8 mouse cellular contexts compared by ENCODE assay signal in genomic region chr2:29967768-29968167, GRCm38 (mm10). TPM values are rescaled to one million over a fixed set of nuclear protein-coding genes. Genes with fewer than 3 reads are reported as not detected.
DNase-seq lines count a peak whose midpoint lies in the region; ATAC-seq lines count a peak whose summit lies in the region.

No protein-coding gene starts in this region.

- peak overlapping the region; percentile 98 for H3K4me3 ChIP-seq in heart, embryonic 12.5 days
- H3K4me3 ChIP-seq in hindbrain, embryonic 15.5 days = peak overlapping the region; percentile 90
- H3K4me3 ChIP-seq in midbrain, embryonic 15.5 days = peak overlapping the region; percentile 88

- peak overlapping the region; percentile 56; the same call in 1 of the 2 replicates for H3K9ac ChIP-seq in heart, embryonic 12.5 days
- peak overlapping the region; percentile 30 for H3K9ac ChIP-seq in hindbrain, embryonic 15.5 days
- H3K9ac ChIP-seq in midbrain, embryonic 15.5 days = 0 out of 2 replicates have a peak overlapping the region, but pooled peaks have one; percentile 28

- peaks cover 25% of the 10 kb centered on the region for H3K36me3 ChIP-seq in heart, embryonic 12.5 days
- peaks cover 20% of the 10 kb centered on the region for H3K36me3 ChIP-seq in hindbrain, embryonic 15.5 days
- peaks cover 17% of the 10 kb centered on the region for H3K36me3 ChIP-seq in midbrain, embryonic 15.5 days (replicated peaks)

- peaks cover 57% of the 10 kb centered on the region for H3K4me1 ChIP-seq in heart, embryonic 12.5 days (replicated peaks)
- peaks cover 85% of the 10 kb centered on the region for H3K4me1 ChIP-seq in hindbrain, embryonic 15.5 days (replicated peaks)
- peaks cover 66% of the 10 kb centered on the region for H3K4me1 ChIP-seq in midbrain, embryonic 15.5 days

- no peak for DNase-seq in heart, adult 8-10 months (ENCODE audit: low spot score)
- peak; percentile 12 for DNase-seq in embryo, embryonic 11 days
- no peak for DNase-seq in thymus, postnatal 14 days
- no peak for DNase-seq in thymus, adult 18-20 months

- 28% methylated on average over 5 of the region's 5 CpGs for WGBS in heart, embryonic 12.5 days
- 39% methylated on average over 5 of the region's 5 CpGs for WGBS in hindbrain, embryonic 15.5 days
- 56% methylated on average over 5 of the region's 5 CpGs for WGBS in midbrain, embryonic 15.5 days

- no peaks in the 10 kb centered on the region for H3K9me3 ChIP-seq in heart, embryonic 12.5 days (replicated peaks)
- H3K9me3 ChIP-seq in hindbrain, embryonic 15.5 days = no peaks in the 10 kb centered on the region
- no peaks in the 10 kb centered on the region for H3K9me3 ChIP-seq in midbrain, embryonic 15.5 days

- H3K4me2 ChIP-seq in heart, embryonic 12.5 days = peak overlapping the region; percentile 79
- H3K4me2 ChIP-seq in hindbrain, embryonic 15.5 days = peak overlapping the region; percentile 73
- peak overlapping the region; percentile 67 for H3K4me2 ChIP-seq in midbrain, embryonic 15.5 days

- H3K27me3 ChIP-seq in heart, embryonic 12.5 days (replicated peaks) = no peaks in the 10 kb centered on the region
- no peaks in the 10 kb centered on the region for H3K27me3 ChIP-seq in hindbrain, embryonic 15.5 days
- H3K27me3 ChIP-seq in midbrain, embryonic 15.5 days (replicated peaks) = no peaks in the 10 kb centered on the region

- ATAC-seq in heart, embryonic 12.5 days (ENCODE audit: insufficient number of reproducible peaks, low FRiP score) = no peak
- no peak for ATAC-seq in hindbrain, embryonic 15.5 days (ENCODE audit: low FRiP score, low read depth)
- no peak for ATAC-seq in midbrain, embryonic 15.5 days (replicated peaks)
- ATAC-seq in activated CD4-positive, CD25-positive, alpha-beta regulatory T cell, adult 4 months = no peak

- peak overlapping the region; percentile 89 for H3K27ac ChIP-seq in heart, embryonic 12.5 days (ENCODE audit: poor library complexity, severe bottlenecking)
- H3K27ac ChIP-seq in hindbrain, embryonic 15.5 days (replicated peaks) = 0 out of 2 replicates have a peak overlapping the region, but pooled peaks have one; percentile 28
- 0 out of 2 replicates have a peak overlapping the region, but pooled peaks have one; percentile 11 for H3K27ac ChIP-seq in midbrain, embryonic 15.5 days

RNA-seq across cellular contexts. Expression of gene Sptan1, which starts 2.4 kb away (rescaled TPM):
- polyA plus RNA-seq in heart, embryonic 12.5 days (2016; fragmentation: Nextera tagmentation; extraction: Ambion mirVana) = 124 and 141 TPM in 2 replicates
- 100 to 1,000 TPM; 137 to 180 (median 163) TPM for total RNA-seq in heart, adult 8-10 months (2022)
- 216 and 240 TPM in 2 replicates for polyA plus RNA-seq in hindbrain, embryonic 15.5 days (2015; fragmentation: Nextera tagmentation; extraction: Ambion mirVana)
- polyA plus RNA-seq in midbrain, embryonic 15.5 days (2015; fragmentation: Nextera tagmentation; extraction: Ambion mirVana) = 238 and 239 TPM in 2 replicates
- polyA plus RNA-seq in activated CD4-positive, CD25-positive, alpha-beta regulatory T cell, adult 4 months (2017; shearing (Covaris generic)) = 10 to 100 TPM; 78.3 to 89.3 TPM

RNA-seq across cellular contexts. Expression of gene Gle1, which starts 32.5 kb away (rescaled TPM):
- polyA plus RNA-seq in heart, embryonic 12.5 days (2016; fragmentation: Nextera tagmentation; extraction: Ambion mirVana) = 42.8 and 43.3 TPM in 2 replicates
- 10 to 100 TPM; 21.4 to 26.2 (median 24.5) TPM for total RNA-seq in heart, adult 8-10 months (2022)
- 64.4 and 69.8 TPM in 2 replicates for polyA plus RNA-seq in hindbrain, embryonic 15.5 days (2015; fragmentation: Nextera tagmentation; extraction: Ambion mirVana)
- polyA plus RNA-seq in midbrain, embryonic 15.5 days (2015; fragmentation: Nextera tagmentation; extraction: Ambion mirVana) = 75.1 and 78.0 TPM in 2 replicates
- polyA plus RNA-seq in activated CD4-positive, CD25-positive, alpha-beta regulatory T cell, adult 4 months (2017; shearing (Covaris generic)) = 10 to 100 TPM; 42.4 to 52.7 TPM

Comparison
In these comparisons a context has a peak if more than half of its experiments do, and no peak if none do; other contexts are left out.
1. H3K27ac ChIP-seq: peak in every context shown above with its lines; median percentile 89 in heart, embryonic 12.5 days; 28 in hindbrain, embryonic 15.5 days; 11 in midbrain, embryonic 15.5 days.